Mouse (Mus musculus) adrenal gland, adult 2 months (tissue): ENCODE results near the gene H2afy2. TPM values are rescaled to one million over a fixed set of nuclear protein-coding genes. Genes with fewer than 3 reads are reported as not detected.

ENCODE experiments used
- microRNA-seq, 2 experiments: library from miRNA; unstranded; fragments of <30 nt; microRNA quantifications; one replicate each; pipeline ENCODE4 v1.2.0; 2021
- polyA plus RNA-seq: library from polyadenylated mRNA; depleted of rRNA; stranded (reverse); fragments of >200 nt; gene quantifications from 2 replicates; pipeline ENCODE4 v1.2.3, GENCODE M21; 2012; rRNA removed
- total RNA-seq, 2 experiments: library from RNA; stranded (reverse); gene quantifications; 2 replicates each; pipeline ENCODE4 v1.2.3; 2021

Gene H2afy2
- total and polyA plus RNA-seq, 3 experiments, result 4.2 to 10.5 (median 5.9) TPM

Small RNAs within 50 kb of the gene (microRNA-seq; reads per million reads assigned to microRNA genes)
- gene Mir5108, result 0 reads per million in 2 experiments

Other genes starting within 250 kb of the H2afy2 start
- gene Npffr1, start 188.7 kb downstream of the H2afy2 start, total RNA-seq, result under 1 TPM; 0.12 to 0.73 TPM
- 0.18 and 0.37 TPM in 2 replicates for gene Npffr1, start 188.7 kb downstream of the H2afy2 start, polyA plus RNA-seq
- 100 to 1,000 TPM; 146 to 317 TPM for gene Ppa1, start 135.6 kb downstream of the H2afy2 start, total RNA-seq
- 26.4 and 29.9 TPM in 2 replicates for gene Ppa1, start 135.6 kb downstream of the H2afy2 start, polyA plus RNA-seq
- gene Sar1a, start 103.8 kb downstream of the H2afy2 start, total RNA-seq, result 100 to 1,000 TPM; 199 to 205 TPM
- gene Sar1a, start 103.8 kb downstream of the H2afy2 start, polyA plus RNA-seq, result 113 and 119 TPM in 2 replicates
- gene Tysnd1, start 88.6 kb downstream of the H2afy2 start, total RNA-seq, result 100 to 1,000 TPM in 1 of 2 experiments, 10 to 100 TPM in 1; 85.9 to 147 TPM
- gene Tysnd1, start 88.6 kb downstream of the H2afy2 start, polyA plus RNA-seq, result 548 and 593 TPM in 2 replicates
- gene Aifm2, start 68.9 kb downstream of the H2afy2 start, total RNA-seq, result 100 to 1,000 TPM; 226 to 406 TPM
- 209 and 255 TPM in 2 replicates for gene Aifm2, start 68.9 kb downstream of the H2afy2 start, polyA plus RNA-seq
- 1 to 10 TPM; 5.7 to 9.0 TPM for gene Col13a1, start 195.0 kb upstream of the H2afy2 start, total RNA-seq
- 2.7 and 3.2 TPM in 2 replicates for gene Col13a1, start 195.0 kb upstream of the H2afy2 start, polyA plus RNA-seq